Mouse (Mus musculus) limb, embryonic 15.5 days (tissue): ENCODE results near the gene Acer2. TPM values are rescaled to one million over a fixed set of nuclear protein-coding genes. Genes with fewer than 3 reads are reported as not detected.

Experiments
- ATAC-seq: fragments of 200-750 bp; cut with Nextera tagmentation; 2 replicates; pipeline ENCODE4 v1.8.0; 2017; ENCODE audit warnings: low read depth, moderate TSS enrichment; ENCODE audit not compliant: insufficient number of reproducible peaks, low FRiP score, low TSS enrichment
- H3K27ac ChIP-seq: fragments of 300-500 bp; sonication (generic); 2 replicates; pipeline ENCODE4 v1.5.1; 2015; ENCODE audit warnings: moderate library complexity, mild to moderate bottlenecking, inconsistent platforms
- H3K27me3 ChIP-seq: fragments of 300-500 bp; sonication (generic); 2 replicates; pipeline ENCODE4 v1.6.1; 2015; ENCODE audit warnings: inconsistent platforms
- H3K36me3 ChIP-seq: fragments of 300-500 bp; sonication (generic); 2 replicates; pipeline ENCODE4 v1.6.1; 2015; ENCODE audit warnings: inconsistent platforms
- H3K4me1 ChIP-seq: fragments of 300-500 bp; sonication (generic); 2 replicates; pipeline ENCODE4 v1.6.1; 2015; ENCODE audit warnings: inconsistent platforms
- H3K4me2 ChIP-seq: fragments of 300-500 bp; sonication (generic); 2 replicates; pipeline ENCODE4 v1.6.1; 2015; ENCODE audit warnings: mild to moderate bottlenecking, inconsistent platforms
- H3K4me3 ChIP-seq: fragments of 300-500 bp; sonication (generic); 2 replicates; pipeline ENCODE4 v1.5.1; 2015; ENCODE audit warnings: mild to moderate bottlenecking, inconsistent platforms
- H3K9ac ChIP-seq: fragments of 300-500 bp; sonication (generic); 2 replicates; pipeline ENCODE4 v1.6.1; 2015; ENCODE audit warnings: inconsistent platforms
- H3K9me3 ChIP-seq: fragments of 300-500 bp; sonication (generic); 2 replicates; pipeline ENCODE4 v1.6.1; 2016; ENCODE audit warnings: inconsistent platforms
- WGBS: fragments of 180-500 bp; shearing (Covaris S2); methylation state at CpG from one replicate; pipeline ENCODE4 v1.1.7; 2015; 5-methylcytosine and 5-hydroxymethylcytosine counted together
- polyA plus RNA-seq: library from polyadenylated mRNA; unstranded; fragments of >200 nt; fragmentation: Nextera tagmentation; extraction: Ambion mirVana; gene quantifications from 2 replicates; pipeline ENCODE4 v1.2.1, GENCODE M21; 2015

Acer2 gene
- polyA plus RNA-seq, 1 experiment from 2014 or later, result 16.3 TPM

DNA sequence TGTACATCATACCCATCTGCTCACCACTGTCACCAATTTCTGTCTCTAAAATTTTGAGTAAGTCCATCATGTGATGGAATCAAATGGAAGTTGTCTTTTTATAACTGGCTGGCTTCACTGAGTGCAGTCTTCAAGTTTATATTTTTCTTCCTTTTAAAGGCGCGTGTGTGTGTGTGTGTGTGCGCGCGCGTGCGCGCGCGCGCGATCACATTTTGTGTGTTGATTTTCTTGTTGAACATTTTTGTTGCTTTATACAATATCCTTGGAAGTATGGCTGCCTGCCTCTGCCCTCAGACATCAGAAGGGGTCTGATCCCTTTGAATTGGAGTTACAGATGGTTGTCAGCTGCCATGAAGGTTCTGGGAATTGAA, 16.1 kb upstream of the Acer2 start:
- Histone ChIP-seq H3K4me1 (peaks cover 7% of the 10 kb centered on the region; the same call in 1 of the 2 replicates), H3K4me2 (peak overlapping the region; percentile 79), H3K27me3 (no peaks in the 10 kb centered on the region), H3K9me3 (no peaks in the 10 kb centered on the region), H3K27ac (peak overlapping the region; percentile 97; the same call in 1 of the 2 replicates), H3K4me3 (peak overlapping the region; percentile 90), H3K9ac (peak overlapping the region; percentile 65), H3K36me3 (peaks cover 23% of the 10 kb centered on the region)
- ATAC-seq, result no peak
- 59% methylated on average over 12 of the region's 12 CpGs for WGBS

DNA sequence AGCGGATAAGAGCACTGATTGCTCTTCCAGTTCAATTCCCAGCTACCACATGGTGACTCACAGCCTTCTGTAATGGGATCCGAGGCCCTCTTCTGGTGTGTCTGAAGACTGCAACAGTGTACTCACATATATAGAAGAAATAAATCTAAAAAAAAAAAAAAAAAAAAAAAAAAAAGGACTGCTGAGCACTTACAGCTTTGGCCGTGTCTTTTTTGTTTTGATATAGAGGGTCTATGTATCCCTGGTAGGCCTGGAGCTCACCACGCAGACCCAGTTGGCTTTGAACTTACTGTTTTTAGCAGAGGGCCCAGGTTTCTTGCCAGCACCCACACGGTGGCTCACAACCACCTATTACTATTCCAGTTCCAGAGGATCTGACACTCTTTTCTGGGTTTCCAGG, 10.1 kb upstream of the Acer2 start:
- no peak for ATAC-seq
- Histone ChIP-seq H3K4me1 (no peaks in the 10 kb centered on the region), H3K9ac (no peak overlapping the region), H3K4me3 (no peak overlapping the region), H3K27me3 (no peaks in the 10 kb centered on the region), H3K9me3 (no peaks in the 10 kb centered on the region), H3K4me2 (no peak overlapping the region), H3K27ac (no peak overlapping the region), H3K36me3 (no peaks in the 10 kb centered on the region)
- WGBS, result 81% methylated on average over 5 of the region's 5 CpGs

DNA sequence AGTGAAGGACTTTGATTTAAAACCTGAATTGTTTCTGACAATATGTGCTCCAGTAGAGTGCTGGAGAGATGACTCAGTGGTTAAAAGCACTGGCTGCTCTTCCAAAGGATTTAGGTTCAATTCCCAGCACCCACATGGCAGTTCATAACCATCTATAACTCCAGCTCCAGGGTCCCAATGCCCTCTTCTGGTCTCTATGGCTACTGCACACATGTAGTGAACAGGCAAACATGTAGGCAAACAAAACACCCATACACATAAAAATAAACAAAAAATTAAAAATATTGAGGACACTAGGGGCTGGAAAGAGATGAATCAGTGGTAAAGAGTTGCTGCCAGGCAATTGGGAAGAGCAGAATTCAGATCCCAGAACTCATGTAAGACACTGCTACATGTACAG, 2.2 kb upstream of the Acer2 start:
- Histone ChIP-seq H3K4me2 (no peak overlapping the region), H3K36me3 (no peaks in the 10 kb centered on the region), H3K4me3 (no peak overlapping the region), H3K9ac (no peak overlapping the region), H3K27me3 (no peaks in the 10 kb centered on the region), H3K27ac (no peak overlapping the region), H3K9me3 (no peaks in the 10 kb centered on the region), H3K4me1 (peaks cover 7% of the 10 kb centered on the region; the same call in 1 of the 2 replicates)
- ATAC-seq, result no peak

DNA sequence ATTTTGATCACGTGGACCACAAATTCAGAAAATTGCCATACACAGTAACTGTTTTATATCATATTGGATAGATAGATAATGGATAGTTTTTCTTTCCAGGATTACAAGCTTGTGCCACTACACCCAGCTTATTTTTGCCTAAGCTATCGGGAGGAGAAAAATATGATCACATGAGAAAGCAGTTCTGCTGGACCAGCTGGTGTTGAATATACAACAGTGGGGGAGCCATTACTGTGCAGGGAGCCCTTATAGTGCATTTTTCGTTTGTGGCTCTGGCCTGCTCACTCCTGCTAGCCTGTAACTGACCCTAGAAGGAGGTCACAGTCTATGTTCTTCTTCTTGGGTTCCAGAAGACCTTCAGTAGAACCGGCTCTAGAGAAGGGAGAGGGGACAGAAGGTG, 1.1 kb upstream of the Acer2 start:
- no peak overlapping the region for H3K9ac ChIP-seq
- no peak overlapping the region for H3K27ac ChIP-seq
- H3K27me3 ChIP-seq, result no peaks in the 10 kb centered on the region
- H3K36me3 ChIP-seq, result no peaks in the 10 kb centered on the region
- H3K4me3 ChIP-seq, result no peak overlapping the region
- 41% methylated on average over 4 of the region's 4 CpGs for WGBS
- H3K4me1 ChIP-seq, result peaks cover 7% of the 10 kb centered on the region; the same call in 1 of the 2 replicates
- ATAC-seq, result no peak
- no peaks in the 10 kb centered on the region for H3K9me3 ChIP-seq
- no peak overlapping the region for H3K4me2 ChIP-seq

DNA sequence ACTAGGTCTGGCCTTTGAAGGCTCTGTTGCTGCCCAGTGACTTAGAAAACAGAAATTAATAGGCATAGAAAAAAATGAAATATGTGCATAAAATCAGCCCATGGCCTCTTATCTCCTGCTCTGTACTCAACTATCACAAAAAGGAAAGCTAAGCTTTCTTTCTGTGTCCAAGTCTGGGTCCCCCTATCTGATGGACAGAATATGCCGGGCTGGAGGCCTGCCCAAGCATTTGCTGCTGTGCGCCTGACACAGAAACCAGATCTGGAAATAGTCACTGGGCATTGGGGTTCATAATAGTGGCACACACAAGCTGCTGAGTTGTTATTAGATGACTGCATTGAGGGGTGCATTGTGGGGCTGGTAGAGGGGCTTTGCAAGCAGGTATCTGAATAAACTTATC, 5.3 kb downstream of the Acer2 start:
- 83% methylated on average over 2 of the region's 2 CpGs for WGBS

DNA sequence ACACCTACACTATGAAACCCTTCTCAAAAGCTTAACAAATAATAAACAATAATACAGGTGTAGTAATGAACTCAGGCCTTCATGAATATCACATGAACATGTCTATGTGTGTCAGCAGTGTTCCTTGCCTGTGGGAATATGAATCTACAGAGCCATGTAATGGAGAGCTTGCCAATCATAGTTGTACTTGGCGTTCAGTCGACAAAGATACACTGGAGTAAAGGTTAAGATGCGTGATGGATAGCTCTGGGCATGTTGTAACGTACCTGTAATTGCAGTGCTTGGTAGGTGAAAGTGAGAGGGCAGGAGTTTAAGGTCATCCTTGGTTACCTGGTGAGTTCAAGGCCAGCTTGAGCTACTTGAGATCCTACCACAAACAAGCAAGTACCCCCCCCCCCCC, 7.0 kb downstream of the Acer2 start:
- Histone ChIP-seq H3K27ac (no peak overlapping the region), H3K4me1 (no peaks in the 10 kb centered on the region), H3K27me3 (no peaks in the 10 kb centered on the region), H3K4me2 (no peak overlapping the region), H3K9ac (no peak overlapping the region), H3K4me3 (no peak overlapping the region), H3K9me3 (no peaks in the 10 kb centered on the region), H3K36me3 (no peaks in the 10 kb centered on the region)
- ATAC-seq, result no peak
- 74% methylated on average over 4 of the region's 4 CpGs for WGBS

More for the DNA sequence above, 5.3 kb downstream of the Acer2 start:
- H3K27me3 ChIP-seq, result no peaks in the 10 kb centered on the region
- no peak overlapping the region for H3K4me2 ChIP-seq
- ATAC-seq, result no peak
- no peaks in the 10 kb centered on the region for H3K9me3 ChIP-seq
- H3K4me1 ChIP-seq, result no peaks in the 10 kb centered on the region; the same call in 1 of the 2 replicates
- H3K27ac ChIP-seq, result no peak overlapping the region
- no peak overlapping the region for H3K4me3 ChIP-seq
- no peaks in the 10 kb centered on the region for H3K36me3 ChIP-seq
- no peak overlapping the region for H3K9ac ChIP-seq

DNA sequence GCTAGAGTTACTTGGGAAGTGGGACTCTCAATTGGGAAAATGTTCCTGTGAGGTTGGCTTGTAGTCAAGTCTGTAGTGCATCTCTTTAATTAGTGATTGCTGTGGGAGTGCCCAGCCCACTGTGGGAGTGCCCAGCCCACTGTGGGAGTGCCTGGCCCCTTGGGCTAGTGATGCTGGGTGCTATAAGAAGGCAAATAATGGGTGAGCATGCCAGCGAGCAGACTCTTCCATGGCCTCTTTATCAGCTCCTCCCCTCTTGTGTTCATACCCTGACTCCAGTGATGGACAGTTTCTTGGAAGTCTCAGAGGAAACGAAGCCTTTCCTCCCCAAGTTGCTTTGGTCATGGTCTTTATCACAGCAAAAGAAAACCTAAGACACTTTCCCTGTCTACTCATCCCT, 8.2 kb downstream of the Acer2 start:
- 0 out of 2 replicates have a peak, but pooled peaks cover 4% of the 10 kb centered on the region for H3K4me1 ChIP-seq
- no peak overlapping the region for H3K9ac ChIP-seq
- no peak overlapping the region for H3K27ac ChIP-seq
- H3K27me3 ChIP-seq, result no peaks in the 10 kb centered on the region
- no peak for ATAC-seq
- 64% methylated on average over 2 of the region's 2 CpGs for WGBS
- no peaks in the 10 kb centered on the region for H3K36me3 ChIP-seq
- no peak overlapping the region for H3K4me2 ChIP-seq
- no peaks in the 10 kb centered on the region for H3K9me3 ChIP-seq
- no peak overlapping the region for H3K4me3 ChIP-seq

DNA sequence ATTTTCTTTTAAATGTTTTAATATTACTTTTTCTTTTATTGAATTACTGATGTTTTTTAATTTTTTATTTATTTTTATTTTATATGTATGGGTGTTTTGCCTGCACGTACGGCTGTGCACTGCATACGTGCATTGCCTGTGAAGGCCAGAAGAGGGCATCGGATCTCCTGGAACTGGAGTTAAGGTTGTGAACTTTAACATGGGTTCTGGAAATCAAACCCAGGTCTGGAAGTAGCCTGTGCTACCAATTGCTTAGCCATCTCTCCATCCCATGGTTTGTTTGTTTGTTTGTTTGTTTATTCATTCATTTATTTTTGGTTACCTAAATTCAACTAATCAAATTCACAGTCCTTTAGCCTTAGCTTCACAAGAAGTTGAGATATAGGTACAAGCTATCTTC, 10.7 kb downstream of the Acer2 start:
- ATAC-seq, result no peak
- H3K9me3 ChIP-seq, result no peaks in the 10 kb centered on the region

DNA sequence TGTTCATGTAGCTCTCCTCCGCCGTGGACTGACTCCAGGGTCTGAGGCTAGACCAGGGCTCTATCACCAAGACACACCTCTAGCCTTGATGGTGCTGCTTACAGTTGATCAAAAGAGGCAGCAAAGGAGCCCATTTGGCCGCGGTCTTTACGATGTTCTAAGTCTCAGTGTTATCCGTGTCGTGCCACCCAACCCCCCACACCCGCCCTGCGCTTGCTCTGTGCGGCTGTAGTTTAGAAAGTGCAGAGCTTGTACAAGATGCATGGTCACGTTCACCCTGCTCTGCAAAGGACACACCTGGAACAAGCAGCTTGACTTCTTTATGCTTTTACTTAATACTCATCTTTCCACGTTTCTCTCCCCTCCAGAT, 11.6 kb downstream of the Acer2 start:
- peak overlapping the region; percentile 49 for H3K4me2 ChIP-seq
- no peaks in the 10 kb centered on the region for H3K9me3 ChIP-seq
- H3K27ac ChIP-seq, result peak overlapping the region; percentile 29; the same call in 1 of the 2 replicates
- ATAC-seq, result no peak
- H3K9ac ChIP-seq, result no peak overlapping the region
- no peaks in the 10 kb centered on the region for H3K36me3 ChIP-seq
- 0 out of 2 replicates have a peak, but pooled peaks cover 4% of the 10 kb centered on the region for H3K4me1 ChIP-seq
- no peaks in the 10 kb centered on the region for H3K27me3 ChIP-seq
- H3K4me3 ChIP-seq, result peak overlapping the region; percentile 30
- WGBS, result 40% methylated on average over 12 of the region's 12 CpGs

More for the DNA sequence above, 10.7 kb downstream of the Acer2 start:
- no peak overlapping the region for H3K4me3 ChIP-seq
- 42% methylated on average over 4 of the region's 4 CpGs for WGBS
- H3K36me3 ChIP-seq, result no peaks in the 10 kb centered on the region
- H3K9ac ChIP-seq, result no peak overlapping the region
- no peaks in the 10 kb centered on the region for H3K27me3 ChIP-seq
- H3K4me1 ChIP-seq, result 0 out of 2 replicates have a peak, but pooled peaks cover 4% of the 10 kb centered on the region
- H3K27ac ChIP-seq, result no peak overlapping the region
- H3K4me2 ChIP-seq, result no peak overlapping the region

DNA sequence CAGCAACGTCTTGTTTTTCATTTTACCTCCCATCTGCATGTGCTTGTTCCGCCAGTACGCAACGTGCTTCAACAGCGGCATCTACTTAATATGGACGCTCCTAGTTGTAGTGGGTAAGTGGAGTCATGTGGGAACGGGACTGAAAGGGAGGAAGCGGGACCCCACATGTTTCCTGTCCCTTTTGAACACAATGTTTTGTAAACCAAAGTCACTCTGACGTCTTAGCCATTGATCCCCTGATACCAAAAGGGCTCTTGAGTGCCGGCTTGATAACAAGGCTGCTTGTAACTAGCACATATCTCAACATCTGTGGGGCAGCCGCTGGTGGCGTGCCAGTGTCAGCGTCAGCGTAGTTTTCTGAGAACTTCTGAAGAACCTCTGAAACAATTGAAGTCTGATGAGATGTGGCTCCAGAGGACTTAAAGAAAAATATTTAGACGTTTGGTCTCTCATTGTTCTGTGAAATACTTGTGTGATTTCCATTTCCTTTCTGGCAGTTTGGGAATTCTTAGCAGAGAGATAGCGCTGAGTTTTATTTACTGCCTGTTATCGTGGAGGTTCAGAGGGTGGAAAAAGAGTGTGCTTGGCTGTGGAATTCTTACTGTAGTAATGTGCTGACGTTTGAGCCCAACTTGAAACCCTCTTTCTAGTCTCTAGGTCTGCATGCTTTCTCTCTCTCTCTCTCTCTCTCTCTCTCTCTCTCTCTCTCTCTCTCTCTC, 12.1 kb downstream of the Acer2 start:
- 0 out of 2 replicates have a peak overlapping the region, but pooled peaks have one; percentile 10 for H3K9ac ChIP-seq
- peak overlapping the region; percentile 49 for H3K4me2 ChIP-seq
- peak overlapping the region; percentile 29; the same call in 1 of the 2 replicates for H3K27ac ChIP-seq
- H3K4me3 ChIP-seq, result peak overlapping the region; percentile 30
- ATAC-seq, result no peak
- H3K36me3 ChIP-seq, result no peaks in the 10 kb centered on the region
- 21% methylated on average over 18 of the region's 18 CpGs for WGBS
- no peaks in the 10 kb centered on the region for H3K27me3 ChIP-seq
- H3K9me3 ChIP-seq, result no peaks in the 10 kb centered on the region
- H3K4me1 ChIP-seq, result 0 out of 2 replicates have a peak, but pooled peaks cover 4% of the 10 kb centered on the region

DNA sequence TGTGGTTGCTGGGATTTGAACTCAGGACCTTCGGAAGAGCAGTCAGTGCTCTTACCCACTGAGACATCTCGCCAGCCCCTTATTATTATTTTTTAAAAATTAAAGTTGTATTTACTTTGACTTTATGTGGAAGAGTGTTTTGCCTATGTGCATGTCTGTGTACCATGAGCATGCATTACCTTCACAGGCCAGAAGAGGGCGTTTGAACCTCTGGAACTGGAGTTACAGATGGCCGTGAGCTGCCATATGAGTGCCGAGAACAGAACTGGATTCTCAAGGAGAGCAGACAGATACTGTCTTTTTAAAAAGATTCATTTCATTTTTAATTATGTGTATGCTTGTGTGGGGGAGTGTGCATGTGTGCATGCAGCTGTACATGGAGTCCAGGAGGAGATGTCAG, 13.7 kb downstream of the Acer2 start:
- H3K9ac ChIP-seq, result no peak overlapping the region
- 74% methylated on average over 5 of the region's 5 CpGs for WGBS
- H3K4me2 ChIP-seq, result no peak overlapping the region
- ATAC-seq, result no peak
- H3K9me3 ChIP-seq, result no peaks in the 10 kb centered on the region
- H3K4me1 ChIP-seq, result 0 out of 2 replicates have a peak, but pooled peaks cover 4% of the 10 kb centered on the region
- H3K4me3 ChIP-seq, result no peak overlapping the region
- H3K27me3 ChIP-seq, result no peaks in the 10 kb centered on the region
- H3K27ac ChIP-seq, result no peak overlapping the region
- no peaks in the 10 kb centered on the region for H3K36me3 ChIP-seq

DNA sequence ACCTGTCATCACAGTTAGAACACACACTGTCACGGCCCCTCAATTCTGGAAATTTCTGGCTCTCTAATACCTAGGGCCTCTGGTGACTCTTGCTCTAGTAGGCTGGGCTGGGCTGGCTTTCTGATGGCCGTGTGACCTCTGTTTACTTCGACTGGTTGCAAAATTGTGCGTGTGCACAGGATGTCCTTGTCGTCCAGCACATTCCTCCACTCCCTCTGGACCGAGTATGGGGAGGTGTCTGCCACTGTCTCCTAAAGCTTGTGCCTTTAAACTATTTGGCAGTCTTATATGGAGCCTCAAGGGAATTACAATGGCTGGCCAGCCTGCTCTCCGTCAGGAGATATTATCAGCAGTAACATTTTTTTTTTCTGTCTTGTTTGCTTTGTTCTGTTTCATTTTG, 23.2 kb downstream of the Acer2 start:
- H3K4me2 ChIP-seq, result no peak overlapping the region
- no peaks in the 10 kb centered on the region for H3K27me3 ChIP-seq
- peaks cover 13% of the 10 kb centered on the region; the same call in 1 of the 2 replicates for H3K4me1 ChIP-seq
- H3K27ac ChIP-seq, result no peak overlapping the region
- ATAC-seq, result no peak
- 75% methylated on average over 7 of the region's 7 CpGs for WGBS
- H3K9ac ChIP-seq, result no peak overlapping the region
- H3K9me3 ChIP-seq, result no peaks in the 10 kb centered on the region
- no peaks in the 10 kb centered on the region for H3K36me3 ChIP-seq
- no peak overlapping the region for H3K4me3 ChIP-seq
